Mouse (Mus musculus): ENCODE data around the gene Rfk. TPM values are rescaled to one million over a fixed set of nuclear protein-coding genes. Genes with fewer than 3 reads are reported as not detected.

Gene Rfk
- total and polyA plus RNA-seq, 3 experiments, result 14.7 to 51.8 (median 34.2) TPM

DNA sequence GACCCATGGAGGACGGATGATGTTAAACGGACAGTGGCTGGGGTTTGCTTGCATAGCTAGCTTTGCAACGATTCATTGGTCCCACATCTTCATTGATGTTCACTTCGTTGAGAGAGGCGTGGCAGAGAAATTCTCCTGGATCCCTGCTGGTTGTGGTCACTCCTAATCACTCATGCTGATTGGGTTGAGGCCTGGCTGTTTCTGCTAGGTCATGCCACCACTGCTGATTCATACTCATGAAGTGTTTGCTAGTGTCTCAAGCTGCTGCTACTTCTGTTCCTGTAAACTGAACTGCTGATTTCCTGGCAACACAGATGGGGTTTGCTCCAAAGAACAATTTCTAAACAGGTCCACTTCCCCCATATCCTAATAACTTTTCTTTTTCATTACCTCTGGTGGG is 13.0 kb downstream of the Rfk start:
- Histone ChIP-seq H3K27me3 (replicated peaks) (no peaks in the 10 kb centered on the region), H3K4me1 (ENCODE audit: control insufficient read depth in 1 of 2, insufficient read depth in 2 of 2) (no peaks in the 10 kb centered on the region), H3K9me3 (replicated peaks; ENCODE audit: low read length) (peaks cover 2% of the 10 kb centered on the region), H3K27ac (ENCODE audit: insufficient read depth, low read depth) (no peak overlapping the region), H3K79me2 (replicated peaks; ENCODE audit: control insufficient read depth, extremely low read depth, insufficient read depth, poor library complexity, severe bottlenecking) (no peaks in the 10 kb centered on the region), H3K4me2 (ENCODE audit: insufficient read depth, low read depth, poor library complexity, severe bottlenecking) (no peak overlapping the region), H3K4me3 (replicated peaks in 1 of 3; ENCODE audit: low read depth in 2 of 3, low read length in 2 of 3, poor library complexity in 1 of 3) (no peak overlapping the region), H3K36me3 (replicated peaks in 1 of 2; ENCODE audit: control insufficient read depth in 1 of 2, insufficient read depth in 1 of 2, low read length in 1 of 2) (no peaks in the 10 kb centered on the region), H3K9ac (ENCODE audit: insufficient read depth, low read depth) (no peak overlapping the region)
- dilution Hi-C loops (cut with MboI; ENCODE audit: extremely low pct_ligation_motif_present, extremely low pct_unique_long_range_greater_than_20kb, low sequenced_read_pairs) (no loop called here), in situ Hi-C loops (cut with MboI; ENCODE audit: low pct_ligation_motif_present, low pct_unique_long_range_greater_than_20kb, low sequenced_read_pairs) (no loop called here)
- TF ChIP-seq MAX (IDR thresholded peaks at IDR 0.05; ENCODE audit: low read length) (no peak), MAZ (IDR thresholded peaks at IDR 0.05; ENCODE audit: low read depth, low read length) (no peak)
- no peak for DNase-seq (ENCODE audit: extremely low read depth)

DNA sequence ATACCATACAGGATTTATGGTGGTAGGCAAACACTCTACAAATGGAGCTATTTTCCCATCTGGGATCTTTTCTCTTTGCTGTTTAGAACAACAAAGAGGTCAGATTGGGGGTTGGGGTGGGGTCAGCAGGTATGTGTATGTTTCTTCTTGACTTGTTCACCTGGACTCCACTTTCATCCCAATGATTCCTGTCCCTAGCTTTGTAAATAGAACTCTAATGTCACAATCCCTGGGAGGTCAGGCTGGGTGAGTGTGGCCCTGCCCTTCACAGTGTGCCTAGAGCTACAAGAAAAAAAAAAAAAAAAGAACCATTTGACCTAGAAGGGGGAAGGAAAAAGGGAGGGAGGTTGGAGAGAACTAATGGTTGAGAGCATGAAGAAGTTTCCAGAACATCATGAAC is 14.7 kb downstream of the Rfk start:
- Histone ChIP-seq H3K27ac (ENCODE audit: insufficient read depth, low read depth) (no peak overlapping the region), H3K27me3 (replicated peaks) (no peaks in the 10 kb centered on the region), H3K4me1 (ENCODE audit: control insufficient read depth in 1 of 2, insufficient read depth in 2 of 2) (no peaks in the 10 kb centered on the region), H3K79me2 (replicated peaks; ENCODE audit: control insufficient read depth, extremely low read depth, insufficient read depth, poor library complexity, severe bottlenecking) (no peaks in the 10 kb centered on the region), H3K4me2 (ENCODE audit: insufficient read depth, low read depth, poor library complexity, severe bottlenecking) (no peak overlapping the region), H3K4me3 (replicated peaks in 1 of 3; ENCODE audit: low read depth in 2 of 3, low read length in 2 of 3, poor library complexity in 1 of 3) (no peak overlapping the region), H3K9me3 (replicated peaks; ENCODE audit: low read length) (peaks cover 2% of the 10 kb centered on the region), H3K36me3 (replicated peaks in 1 of 2; ENCODE audit: control insufficient read depth in 1 of 2, insufficient read depth in 1 of 2, low read length in 1 of 2) (no peaks in the 10 kb centered on the region), H3K9ac (ENCODE audit: insufficient read depth, low read depth) (no peak overlapping the region)
- DNase-seq (ENCODE audit: extremely low read depth), result no peak
- in situ Hi-C loops (cut with MboI; ENCODE audit: low pct_ligation_motif_present, low pct_unique_long_range_greater_than_20kb, low sequenced_read_pairs), result no loop called here
- dilution Hi-C loops (cut with MboI; ENCODE audit: extremely low pct_ligation_motif_present, extremely low pct_unique_long_range_greater_than_20kb, low sequenced_read_pairs), result no loop called here
- TF ChIP-seq CTCF (conservative IDR thresholded peaks at IDR 0.05 in 1 of 2, IDR thresholded peaks at IDR 0.05 in 1 of 2; ENCODE audit: low read depth in 2 of 2, low read length in 2 of 2) (no peak), IRF4 (IDR thresholded peaks at IDR 0.05; ENCODE audit: low read depth, low read length) (no peak), HCFC1 (IDR thresholded peaks at IDR 0.05; ENCODE audit: low read depth, low read length) (no peak), CHD1 (IDR thresholded peaks at IDR 0.05; ENCODE audit: low read depth, low read length) (no peak), USF1 (IDR thresholded peaks at IDR 0.05; ENCODE audit: low read depth, low read length) (no peak), MAX (IDR thresholded peaks at IDR 0.05; ENCODE audit: low read length) (no peak), ZNF384 (IDR thresholded peaks at IDR 0.05; ENCODE audit: low read depth, low read length) (no peak), MYC (IDR thresholded peaks at IDR 0.05; ENCODE audit: low read depth, low read length) (no peak), MAFK (IDR thresholded peaks at IDR 0.05; ENCODE audit: insufficient replicate concordance, low read length) (no peak), SMC3 (IDR thresholded peaks at IDR 0.05; ENCODE audit: low read depth, low read length) (no peak), ELF1 (IDR thresholded peaks at IDR 0.05; ENCODE audit: low read depth, low read length) (no peak), MXI1 (IDR thresholded peaks at IDR 0.05; ENCODE audit: low read depth, low read length) (no peak), MEF2A (IDR thresholded peaks at IDR 0.05; ENCODE audit: borderline replicate concordance, low read depth, low read length) (no peak), KAT2A (IDR thresholded peaks at IDR 0.05; ENCODE audit: insufficient replicate concordance, low read length) (no peak), GABPA (IDR thresholded peaks at IDR 0.05; ENCODE audit: insufficient replicate concordance, low read depth, low read length) (no peak), SIN3A (IDR thresholded peaks at IDR 0.05; ENCODE audit: low read length) (no peak), CHD2 (IDR thresholded peaks at IDR 0.05; ENCODE audit: low read length) (no peak), TCF12 (IDR thresholded peaks at IDR 0.05; ENCODE audit: low read depth, low read length) (no peak), ZC3H11A (IDR thresholded peaks at IDR 0.05; ENCODE audit: low read depth, low read length) (no peak)

Data from CH12.LX (cell line).